Mouse (Mus musculus) layer of hippocampus, postnatal 10 days (tissue): ENCODE results near the gene Olfr1048. TPM values are rescaled to one million over a fixed set of nuclear protein-coding genes. Genes with fewer than 3 reads are reported as not detected.
"Not testable (repeated sequence)": the region's sequence is repeated elsewhere in the genome, so short reads cannot be mapped to it uniquely, and the experiment has no call there.

Source experiments
- DNase-seq, 2 experiments: peaks; one replicate each; pipeline ENCODE4 v3.0.0; 2021; ENCODE audit warnings: low spot score in 2 of 2
- long read RNA-seq: library from polyadenylated mRNA; stranded (forward); transcript quantifications from one replicate; pipeline ENCODE4 v2.0.0, GENCODE M21; 2023
- total RNA-seq, 2 experiments: library from RNA; stranded (reverse); gene quantifications; 2 replicates each; pipeline ENCODE4 v1.2.3; 2021

The Olfr1048 gene
- total RNA-seq, result not detected
- long read RNA-seq, result 0 reads

GRCm38 (mm10) chr2:86240189-86240588 lies at the start of gene Olfr1048:
TSS of gene Olfr1048 (minus strand) at chr2:86240289.
- no peak for DNase-seq

GRCm38 (mm10) chr2:86278988-86279387 lies 38.9 kb upstream of the Olfr1048 start, which contains the start of gene Olfr1051:
TSS of gene Olfr1051 (minus strand) at chr2:86279088.
- DNase-seq, result not testable (repeated sequence)

GRCm38 (mm10) chr2:86258228-86258627 lies 18.1 kb upstream of the Olfr1048 start, which contains the start of gene Olfr1049:
TSS of gene Olfr1049 (minus strand) at chr2:86258328.
- not testable (repeated sequence) for DNase-seq

GRCm38 (mm10) chr2:86231301-86231700 lies 8.8 kb downstream of the Olfr1048 start, which contains the start of gene Olfr1047:
TSS of gene Olfr1047 (minus strand) at chr2:86231401.
- no peak for DNase-seq

GRCm38 (mm10) chr2:86219214-86219613 lies 20.9 kb downstream of the Olfr1048 start, which contains the start of gene Olfr1046:
TSS of gene Olfr1046 (minus strand) at chr2:86219314.
- DNase-seq, result no peak

- no peak for DNase-seq
Observed at GRCm38 (mm10) chr2:86202909-86203308, 37.2 kb downstream of the Olfr1048 start, which contains the start of gene Olfr1045. TSS of gene Olfr1045 (minus strand) at chr2:86203009.

- DNase-seq, result no peak
Observed at GRCm38 (mm10) chr2:86195863-86196262, 44.2 kb downstream of the Olfr1048 start.

GRCm38 (mm10) chr2:86185583-86185982 lies 54.5 kb downstream of the Olfr1048 start, which contains the start of gene Olfr52:
TSS of gene Olfr52 (minus strand) at chr2:86185683.
- no peak for DNase-seq

Other genes with a start within 250 kb of the Olfr1048 start
- not detected for gene Olfr1031, start 250.0 kb downstream of the Olfr1048 start, total RNA-seq
- gene Olfr1032, start 234.7 kb downstream of the Olfr1048 start, total RNA-seq, result not detected
- not detected for gene Olfr1033, start 219.7 kb downstream of the Olfr1048 start, total RNA-seq
- gene Olfr1034, start 194.4 kb downstream of the Olfr1048 start, total RNA-seq, result not detected
- gene Olfr1036, start 166.3 kb downstream of the Olfr1048 start, total RNA-seq, result not detected
- gene Olfr1037, start 152.9 kb downstream of the Olfr1048 start, total RNA-seq, result not detected
- not detected for gene Olfr1039, start 104.4 kb downstream of the Olfr1048 start, total RNA-seq
- not detected for gene Olfr1040, start 93.6 kb downstream of the Olfr1048 start, total RNA-seq
- gene Olfr1042, start 78.5 kb downstream of the Olfr1048 start, total RNA-seq, result not detected
- not detected for gene Olfr1043, start 72.8 kb downstream of the Olfr1048 start, total RNA-seq
- not detected for gene Olfr1044, start 62.5 kb downstream of the Olfr1048 start, total RNA-seq
- gene Olfr52, start 54.6 kb downstream of the Olfr1048 start, total RNA-seq, result not detected
- not detected for gene Olfr1045, start 37.3 kb downstream of the Olfr1048 start, total RNA-seq
- gene Olfr1046, start 21.0 kb downstream of the Olfr1048 start, total RNA-seq, result not detected
- not detected for gene Olfr1047, start 8.9 kb downstream of the Olfr1048 start, total RNA-seq
- gene Olfr1049, start 18.0 kb upstream of the Olfr1048 start, total RNA-seq, result not detected
- gene Olfr1051, start 38.8 kb upstream of the Olfr1048 start, total RNA-seq, result not detected
- not detected for gene Olfr1052, start 52.2 kb upstream of the Olfr1048 start, total RNA-seq
- not detected for gene Olfr1053, start 75.0 kb upstream of the Olfr1048 start, total RNA-seq
- not detected for gene Olfr1054, start 95.1 kb upstream of the Olfr1048 start, total RNA-seq
- gene Olfr1055, start 110.0 kb upstream of the Olfr1048 start, total RNA-seq, result not detected
- not detected for gene Olfr1056, start 122.2 kb upstream of the Olfr1048 start, total RNA-seq
- gene Olfr1057, start 138.1 kb upstream of the Olfr1048 start, total RNA-seq, result not detected
- not detected for gene Olfr1058, start 148.3 kb upstream of the Olfr1048 start, total RNA-seq
- not detected for gene Olfr1061, start 173.8 kb upstream of the Olfr1048 start, total RNA-seq
- not detected for gene Olfr1062, start 186.5 kb upstream of the Olfr1048 start, total RNA-seq
- not detected for gene Olfr1065, start 210.3 kb upstream of the Olfr1048 start, total RNA-seq
- gene Olfr1066, start 216.0 kb upstream of the Olfr1048 start, total RNA-seq, result not detected
- gene Olfr228, start 247.1 kb upstream of the Olfr1048 start, total RNA-seq, result not detected